Mouse (Mus musculus) thymus, adult 2 months (tissue): ENCODE measurements around the gene Cdsn.

ENCODE experiments used
- CTCF ChIP-seq: fragments of 200-500 bp; IDR thresholded peaks from 2 replicates; pipeline ENCODE4 v1.5.1; 2012; ENCODE audit warnings: mild to moderate bottlenecking, control low read depth, low read length, moderate library complexity, borderline replicate concordance; ENCODE audit not compliant: control insufficient read depth, poor library complexity, insufficient read depth; ENCODE audit errors: extremely low read depth
- POLR2A ChIP-seq: fragments of 200-500 bp; IDR thresholded peaks from 2 replicates; pipeline ENCODE4 v1.6.1; 2012; ENCODE audit warnings: mild to moderate bottlenecking, low read length, control low read depth, moderate library complexity; ENCODE audit not compliant: control insufficient read depth, poor library complexity, insufficient read depth; ENCODE audit errors: extremely low read depth

- TF ChIP-seq CTCF (no peak), POLR2A (no peak)
These were observed 19.0 kb upstream of the Cdsn start, which contains the start of gene Psors1c2 for GRCm38 (mm10) chr17:35532901-35533300.
